Mouse (Mus musculus): ENCODE data around the gene Cltb.

- TF ChIP-seq CTCF (IDR thresholded peaks at IDR 0.05; ENCODE audit: low read depth, low read length) (no peak), POLR2A (IDR thresholded peaks at IDR 0.05; ENCODE audit: extremely low read depth, insufficient read depth, low read length) (no peak)
Measured at GRCm38 (mm10) chr13:54582126-54582525, 29.0 kb downstream of the Cltb start.

All from liver, adult 2 months (tissue).